Mouse (Mus musculus) embryo, embryonic 9.5 days (tissue): Measurements from ENCODE around the gene BC049730.
"Not testable (repeated sequence)": the region's sequence is repeated elsewhere in the genome, so short reads cannot be mapped to it uniquely, and the experiment has no call there.

Experiments used
- DNase-seq: peaks from one replicate; pipeline ENCODE4 v3.0.0-alpha.2; 2017; ENCODE audit errors: extremely low spot score

Gene BC049730

GRCm38 (mm10) chr7:24708832-24709292 lies at the start of gene BC049730:
Gene BC049730 (plus strand): TSS chr7:24709242.
- no peak for DNase-seq

- no peak for DNase-seq
These were observed 49.2 kb upstream of the BC049730 start for GRCm38 (mm10) chr7:24659737-24660357.

GRCm38 (mm10) chr7:24661118-24661904 lies 47.7 kb upstream of the BC049730 start:
- DNase-seq: no peak

GRCm38 (mm10) chr7:24662575-24662974 lies 46.5 kb upstream of the BC049730 start:
- peak; percentile 73 for DNase-seq

GRCm38 (mm10) chr7:24664301-24664700 lies 44.7 kb upstream of the BC049730 start:
- no peak for DNase-seq

GRCm38 (mm10) chr7:24664959-24665358 lies 44.1 kb upstream of the BC049730 start:
- DNase-seq: no peak

GRCm38 (mm10) chr7:24671944-24672439 lies 37.0 kb upstream of the BC049730 start:
- no peak for DNase-seq

- DNase-seq: no peak
These were observed 32.5 kb upstream of the BC049730 start, which contains the start of gene Tex101 for GRCm38 (mm10) chr7:24676575-24676974. Gene Tex101 (minus strand): TSS chr7:24676675.

GRCm38 (mm10) chr7:24684121-24684520 lies 24.9 kb upstream of the BC049730 start:
- not testable (repeated sequence) for DNase-seq

GRCm38 (mm10) chr7:24687519-24687918 lies 21.5 kb upstream of the BC049730 start:
- not testable (repeated sequence) for DNase-seq

GRCm38 (mm10) chr7:24692693-24693092 lies 16.3 kb upstream of the BC049730 start:
- DNase-seq: not testable (repeated sequence)

GRCm38 (mm10) chr7:24697891-24698290 lies 11.2 kb upstream of the BC049730 start:
- DNase-seq: not testable (repeated sequence)

- not testable (repeated sequence) for DNase-seq
These were observed 6.2 kb upstream of the BC049730 start for GRCm38 (mm10) chr7:24702841-24703240.

GRCm38 (mm10) chr7:24715039-24715438 lies 6.0 kb downstream of the BC049730 start:
- no peak for DNase-seq

- DNase-seq: not testable (repeated sequence)
These were observed 17.8 kb downstream of the BC049730 start, which contains the start of gene Gm4763 for GRCm38 (mm10) chr7:24726808-24727207. Gene Gm4763 (minus strand): TSS chr7:24726908.

- DNase-seq: peak; percentile 64
These were observed 27.1 kb downstream of the BC049730 start for GRCm38 (mm10) chr7:24735970-24736670.

GRCm38 (mm10) chr7:24750695-24751094 lies 41.7 kb downstream of the BC049730 start:
- no peak for DNase-seq

GRCm38 (mm10) chr7:24751610-24752009 lies 42.6 kb downstream of the BC049730 start:
- DNase-seq: no peak

GRCm38 (mm10) chr7:24753476-24753875 lies 44.4 kb downstream of the BC049730 start:
- no peak for DNase-seq

GRCm38 (mm10) chr7:24758520-24758919 lies 49.5 kb downstream of the BC049730 start:
- DNase-seq: no peak

- no peak for DNase-seq
These were observed 51.2 kb downstream of the BC049730 start, which contains the start of gene Cd177 for GRCm38 (mm10) chr7:24760211-24760610. Gene Cd177 (minus strand): TSS chr7:24760311.

- no peak for DNase-seq
These were observed 52.1 kb downstream of the BC049730 start for GRCm38 (mm10) chr7:24761161-24761560.
